Mouse (Mus musculus) adrenal gland, adult 2 months (tissue): ENCODE results near the gene Foxg1. TPM values are rescaled to one million over a fixed set of nuclear protein-coding genes. Genes with fewer than 3 reads are reported as not detected.

Source experiments
- DNase-seq: peaks from one replicate; pipeline ENCODE4 v3.0.0; 2021
- polyA plus RNA-seq: library from polyadenylated mRNA; depleted of rRNA; stranded (reverse); fragments of >200 nt; gene quantifications from 2 replicates; pipeline ENCODE4 v1.2.3, GENCODE M21; 2012; rRNA removed
- total RNA-seq, 2 experiments: library from RNA; stranded (reverse); gene quantifications; 2 replicates each; pipeline ENCODE4 v1.2.3; 2021

Foxg1 gene
- total and polyA plus RNA-seq, 3 experiments: not detected

- DNase-seq: no peak
Measured at GRCm38 (mm10) chr12:49409833-49410232, 27.4 kb downstream of the Foxg1 start.

GRCm38 (mm10) chr12:49417963-49418362 is 35.5 kb downstream of the Foxg1 start:
- no peak for DNase-seq

Other genes starting within 250 kb of the Foxg1 start
- not detected for gene Gm43517, start 2.5 kb downstream of the Foxg1 start, total RNA-seq
- not detected in 2 replicates for gene Gm43517, start 2.5 kb downstream of the Foxg1 start, polyA plus RNA-seq